Mouse (Mus musculus) mouse trophoblast stem cell (cell line): Measurements from ENCODE around the gene Stmnd1.
"Not testable (repeated sequence)": the region's sequence is repeated elsewhere in the genome, so short reads cannot be mapped to it uniquely, and the experiment has no call there.

ENCODE experiments used
- in situ Hi-C, 2 experiments: fragments of 300-500 bp; cut with MseI, MboI; formaldehyde crosslinking; loops; 2 replicates in 1 of 2; 3 replicates in 1 of 2; pipeline ENCODE4 v1.15.1; 2025

Stmnd1 gene

GRCm38 (mm10) chr13:46273453-46274110 lies at the start of gene Stmnd1:
Gene Stmnd1, plus strand, starts transcription at chr13:46273721.
- in situ Hi-C loops = no loop called here

- in situ Hi-C loops = no loop called here
These were observed 46.6 kb upstream of the Stmnd1 start for GRCm38 (mm10) chr13:46226956-46227355.

GRCm38 (mm10) chr13:46227486-46227885 lies 46.0 kb upstream of the Stmnd1 start:
- in situ Hi-C loops = no loop called here

- in situ Hi-C loops = not testable (repeated sequence)
These were observed 44.8 kb upstream of the Stmnd1 start for GRCm38 (mm10) chr13:46228750-46229149.

DNA sequence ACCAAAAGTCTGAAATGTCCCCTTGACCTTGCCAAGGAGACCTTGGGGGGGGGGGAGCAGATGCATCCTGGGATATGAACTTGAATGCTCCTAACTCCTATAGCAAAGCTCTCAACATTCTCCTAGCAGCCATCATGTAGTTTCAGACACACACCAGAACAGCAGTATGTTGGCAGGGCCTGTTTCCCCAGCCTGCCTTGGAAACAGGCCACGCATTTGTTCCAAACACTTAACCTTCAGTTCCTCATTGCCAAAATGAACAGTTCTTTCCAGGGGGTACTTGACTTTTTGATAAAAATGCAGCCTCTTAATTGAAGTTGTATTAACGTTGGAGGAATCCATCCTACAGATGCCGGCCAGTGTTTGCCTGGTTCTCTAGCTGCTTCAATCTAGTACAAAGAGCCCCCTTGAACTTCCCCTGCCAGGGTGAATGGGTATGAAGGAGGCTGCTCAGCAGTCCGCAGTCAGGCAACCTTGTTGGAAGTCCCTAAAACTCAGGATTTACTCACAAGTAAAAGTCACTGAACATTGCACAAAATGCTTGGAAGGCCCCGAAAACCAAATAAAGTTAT lies 41.9 kb upstream of the Stmnd1 start:
- in situ Hi-C loops = no loop called here

DNA sequence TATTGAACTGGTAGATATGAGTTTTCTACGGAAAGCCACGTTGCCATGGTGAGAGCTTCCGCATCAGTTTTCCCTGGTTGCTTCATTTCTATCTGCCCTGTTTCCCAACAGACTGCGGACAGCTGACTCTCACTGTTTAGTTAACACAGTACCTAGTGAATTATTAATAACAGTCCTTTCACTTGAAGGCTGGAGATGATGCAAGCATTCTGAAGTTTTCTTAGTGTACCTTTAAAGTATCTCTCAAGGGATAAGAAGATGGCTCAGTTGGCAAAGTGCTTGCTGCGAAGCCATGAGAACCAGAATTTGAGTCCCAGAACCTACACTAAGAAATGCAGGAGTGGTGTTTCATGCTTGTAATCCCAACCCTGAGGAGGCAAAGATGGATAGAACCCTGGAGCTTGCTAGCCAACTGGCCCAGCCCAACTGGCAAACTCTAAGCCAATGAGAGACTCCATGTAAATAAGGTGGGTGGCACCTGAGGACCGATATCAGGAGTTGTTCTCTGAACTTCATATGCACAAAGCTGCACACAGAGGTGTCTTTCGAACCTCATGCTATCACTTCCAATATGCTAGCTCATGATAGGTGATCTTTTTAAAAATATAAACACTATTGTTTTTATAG lies 35.7 kb upstream of the Stmnd1 start:
- in situ Hi-C loops = no loop called here

DNA sequence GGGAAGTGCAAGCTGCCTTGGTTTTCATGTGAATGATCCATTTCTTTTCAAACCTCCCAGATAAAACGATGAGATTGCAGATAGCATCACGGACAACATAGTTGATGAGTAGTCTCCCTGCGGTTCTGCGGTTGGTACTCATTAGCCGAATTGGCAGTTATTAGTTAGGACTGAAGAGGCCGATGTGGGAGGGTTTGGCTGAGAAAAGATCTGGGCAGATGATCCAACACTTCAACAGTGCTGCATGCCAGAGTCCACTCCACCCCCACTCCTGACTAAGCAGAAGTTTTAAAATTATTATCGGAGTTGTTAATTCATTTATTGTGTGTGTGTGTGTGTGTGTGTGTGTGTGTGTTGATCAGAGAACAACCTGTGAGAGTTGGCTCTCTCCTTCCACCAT lies 34.7 kb upstream of the Stmnd1 start:
- in situ Hi-C loops = no loop called here

DNA sequence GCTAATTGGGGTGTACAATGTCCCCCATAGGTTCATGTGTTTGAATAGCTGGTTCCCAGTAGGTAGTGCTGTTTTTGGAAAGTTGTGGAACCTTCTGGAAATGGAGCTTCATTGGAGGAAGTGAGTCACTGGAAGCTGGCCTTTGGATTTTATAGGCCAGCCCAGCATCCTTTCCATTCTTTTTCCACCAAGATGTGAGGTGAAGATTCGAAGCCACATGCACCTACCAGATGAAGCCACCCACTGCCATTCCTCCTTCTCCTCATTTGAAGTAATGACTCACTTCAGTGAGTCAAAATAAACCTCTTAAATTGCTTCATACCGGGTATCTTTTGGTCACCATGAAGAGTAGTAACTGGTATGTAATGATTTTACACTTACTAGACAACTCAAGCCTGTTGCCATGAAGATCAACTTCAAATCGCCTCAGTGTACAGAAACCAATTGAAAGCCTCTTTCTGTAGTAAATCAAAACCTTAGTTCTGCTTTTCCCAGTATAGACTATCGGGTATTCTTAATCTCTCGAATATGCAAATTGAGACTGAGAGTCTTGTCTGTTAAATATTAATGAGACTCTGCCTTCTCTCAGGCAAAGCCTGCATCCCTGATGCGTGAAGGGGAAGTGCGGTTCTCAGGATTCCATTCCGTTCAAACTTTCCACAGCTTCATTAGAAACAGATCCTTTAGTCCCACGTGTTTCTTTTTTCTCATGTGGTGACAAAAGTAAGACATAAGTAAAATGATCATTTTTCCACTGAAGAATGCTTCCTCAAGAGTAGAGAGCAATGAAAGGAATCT lies 31.9 kb upstream of the Stmnd1 start:
- in situ Hi-C loops = no loop called here

GRCm38 (mm10) chr13:46253753-46254152 lies 19.8 kb upstream of the Stmnd1 start:
- in situ Hi-C loops = no loop called here

GRCm38 (mm10) chr13:46254171-46254570 lies 19.4 kb upstream of the Stmnd1 start:
- in situ Hi-C loops = no loop called here

- in situ Hi-C loops = no loop called here
These were observed 17.9 kb upstream of the Stmnd1 start for GRCm38 (mm10) chr13:46255616-46256015.

DNA sequence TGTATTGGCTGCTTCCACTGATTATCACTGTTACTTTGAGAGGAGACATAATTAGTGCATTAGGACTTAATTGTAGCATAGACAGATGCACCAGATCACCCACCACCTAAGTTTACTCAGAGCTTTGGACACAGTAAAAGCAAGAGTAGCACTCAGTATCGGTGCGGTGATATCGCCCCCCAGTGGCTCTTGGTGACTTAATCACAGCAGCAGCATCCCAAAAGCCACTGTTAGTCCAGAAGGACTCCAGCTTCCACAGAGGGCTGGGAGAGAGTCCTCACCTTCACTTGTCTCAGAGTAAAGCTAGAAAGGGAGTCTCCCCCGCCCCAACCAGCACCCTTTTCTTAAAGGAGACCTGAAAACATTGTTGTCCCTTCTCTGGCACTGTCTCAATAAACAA lies 15.7 kb upstream of the Stmnd1 start:
- in situ Hi-C loops = no loop called here

DNA sequence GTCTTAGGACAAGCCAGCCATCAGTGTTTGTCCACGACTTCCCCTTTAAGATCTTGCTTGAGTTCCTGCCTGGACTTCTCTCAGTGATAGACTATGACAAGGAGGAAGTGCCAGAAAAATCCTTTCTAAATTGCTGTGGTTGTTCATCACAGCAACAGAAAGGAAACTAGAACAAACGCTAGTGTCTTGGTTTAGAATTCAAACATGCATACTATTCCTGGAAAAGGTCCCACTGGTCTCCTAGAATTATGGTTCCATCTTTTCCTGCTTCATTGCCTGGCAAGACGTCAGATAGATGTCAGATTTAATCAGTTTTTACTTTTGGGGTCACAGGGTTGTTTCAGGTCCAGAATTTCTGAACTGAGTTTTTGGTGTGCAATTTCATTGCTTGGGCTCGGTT lies 14.0 kb upstream of the Stmnd1 start:
- in situ Hi-C loops = no loop called here

DNA sequence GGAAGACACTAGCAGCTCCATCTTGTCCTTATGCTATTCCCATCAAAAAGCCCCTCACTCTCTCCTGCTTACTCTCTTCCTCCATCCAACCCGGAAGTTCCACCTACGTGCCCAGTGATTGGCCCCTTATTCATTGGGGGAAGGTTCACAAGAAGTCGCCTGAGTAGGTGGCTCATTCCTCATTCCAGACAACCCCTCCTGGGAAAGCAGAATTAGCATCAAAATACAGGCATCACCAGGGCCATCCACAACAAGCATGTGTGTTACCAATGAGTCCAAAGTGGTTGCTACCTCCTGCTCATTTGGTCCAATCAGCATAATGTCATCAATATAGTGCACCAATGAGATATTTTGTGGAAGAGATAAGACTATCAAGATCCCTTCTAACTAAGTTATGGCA lies 12.3 kb upstream of the Stmnd1 start:
- in situ Hi-C loops = no loop called here

DNA sequence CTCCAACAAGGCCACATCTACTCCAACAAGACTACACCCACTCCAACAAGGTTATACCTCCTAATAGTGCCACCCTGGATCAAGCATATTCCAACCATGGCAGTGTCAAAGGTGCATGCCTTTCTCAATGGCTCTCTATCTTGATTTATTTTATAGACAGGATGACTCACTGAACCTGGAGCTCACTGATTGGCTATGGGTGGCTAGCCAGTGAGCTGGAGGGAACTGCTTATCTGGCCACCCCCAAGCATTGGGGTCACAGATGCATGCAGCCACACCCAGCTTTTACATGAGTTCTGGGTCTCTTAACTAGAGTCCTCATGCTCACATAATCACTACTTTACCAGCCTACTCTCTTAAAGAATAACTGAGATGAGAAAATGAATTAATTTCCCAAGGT lies 5.7 kb upstream of the Stmnd1 start:
- in situ Hi-C loops = no loop called here

DNA sequence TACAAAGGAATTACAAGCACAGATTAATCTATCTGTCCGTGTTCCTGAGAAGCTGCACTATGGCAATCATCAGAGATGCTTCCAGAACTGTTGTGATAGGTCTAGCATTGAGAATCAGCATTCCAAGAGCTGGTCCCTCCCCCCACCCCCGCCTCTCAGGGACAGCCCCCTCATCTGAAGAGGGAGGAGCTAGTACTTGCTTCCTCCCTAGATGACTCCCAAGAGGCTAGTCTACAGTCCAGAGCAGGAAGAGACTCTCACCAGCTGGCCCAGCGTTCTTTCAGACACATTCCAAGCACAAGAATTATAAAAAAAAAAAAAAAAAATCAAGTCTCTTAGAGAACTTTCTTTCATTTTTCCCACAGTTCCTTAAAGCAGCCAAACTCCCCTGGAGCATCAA lies 5.2 kb upstream of the Stmnd1 start:
- in situ Hi-C loops = no loop called here

DNA sequence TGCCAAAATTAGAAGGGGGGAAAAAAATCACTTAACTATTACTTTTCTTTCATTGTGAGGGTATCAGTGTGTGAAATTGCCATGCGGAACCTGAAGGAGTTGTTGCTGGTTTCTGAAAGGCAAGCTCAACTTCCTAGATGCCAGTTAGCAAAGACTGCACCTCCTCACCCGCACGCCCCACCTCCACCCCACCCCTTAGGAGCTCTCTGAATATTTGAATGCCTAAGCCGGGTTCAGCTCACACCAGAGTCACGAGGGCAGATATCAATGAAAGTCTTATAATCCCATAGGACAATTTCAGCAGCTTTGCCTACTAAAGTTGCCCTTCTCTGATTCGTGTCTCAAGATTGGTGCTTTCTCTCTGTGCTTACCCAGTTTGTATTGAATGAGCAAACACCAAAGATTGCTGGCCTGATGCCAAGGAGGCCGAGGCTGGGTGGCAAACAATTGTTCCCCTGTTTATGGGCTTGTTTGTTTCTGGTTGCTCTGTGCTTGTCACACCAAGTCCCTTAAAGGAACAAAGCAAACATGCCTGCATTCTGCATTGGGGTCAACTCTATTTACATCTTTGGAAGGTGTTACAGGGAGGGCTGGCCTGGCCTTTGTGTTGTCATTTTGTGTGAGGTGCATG lies 4.6 kb upstream of the Stmnd1 start:
- in situ Hi-C loops = no loop called here

DNA sequence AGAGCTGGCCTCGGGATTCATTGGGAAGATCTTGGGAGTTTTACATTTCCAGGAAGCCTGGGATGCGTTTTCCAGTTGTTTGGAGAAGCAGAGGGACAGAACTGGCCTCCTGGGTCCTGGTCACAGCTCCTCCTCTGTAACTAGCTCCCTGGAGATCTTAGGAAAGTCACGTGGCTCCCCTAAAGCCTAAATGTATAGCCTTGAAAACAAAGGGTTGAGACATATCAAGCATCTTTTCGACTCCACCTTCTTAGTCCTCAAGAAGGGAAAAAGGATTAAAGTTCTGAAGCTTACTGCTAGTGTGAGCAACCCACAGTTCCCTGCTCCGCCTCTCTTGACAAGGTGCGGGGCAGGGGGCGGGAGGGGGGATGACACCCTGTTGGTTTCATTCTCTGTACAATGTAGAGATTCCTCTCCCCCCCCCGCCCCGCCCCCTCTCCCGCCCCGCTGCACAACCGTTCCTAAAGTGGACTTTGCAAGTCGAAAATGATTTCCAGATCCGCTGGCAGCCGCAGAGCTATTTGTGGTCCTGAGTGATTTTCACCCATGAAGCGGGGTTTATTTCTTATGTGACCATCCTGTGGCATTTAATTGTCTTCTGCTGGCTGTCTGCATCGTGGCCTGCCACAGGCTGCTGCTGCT lies 589 bp upstream of the Stmnd1 start:
- in situ Hi-C loops = no loop called here

DNA sequence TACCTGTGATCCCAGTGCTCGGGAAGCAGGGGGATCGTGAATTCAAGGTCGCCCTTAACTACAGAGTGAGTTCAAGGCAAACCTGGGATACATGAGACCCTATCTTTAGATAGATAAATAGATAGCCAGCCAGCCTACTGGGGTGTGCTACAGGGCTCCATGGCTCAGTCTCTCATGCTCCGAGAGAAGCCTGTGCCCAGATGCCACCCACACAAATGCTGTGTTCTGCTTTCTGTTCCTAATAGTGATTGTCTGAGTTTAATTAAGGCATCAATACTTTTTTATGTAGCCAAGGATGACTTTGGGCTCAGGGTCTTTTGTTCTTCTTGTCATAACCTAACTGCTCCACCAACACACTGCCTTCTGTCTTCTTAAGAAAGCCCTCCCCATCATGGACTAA lies 2.2 kb downstream of the Stmnd1 start:
- in situ Hi-C loops = no loop called here

DNA sequence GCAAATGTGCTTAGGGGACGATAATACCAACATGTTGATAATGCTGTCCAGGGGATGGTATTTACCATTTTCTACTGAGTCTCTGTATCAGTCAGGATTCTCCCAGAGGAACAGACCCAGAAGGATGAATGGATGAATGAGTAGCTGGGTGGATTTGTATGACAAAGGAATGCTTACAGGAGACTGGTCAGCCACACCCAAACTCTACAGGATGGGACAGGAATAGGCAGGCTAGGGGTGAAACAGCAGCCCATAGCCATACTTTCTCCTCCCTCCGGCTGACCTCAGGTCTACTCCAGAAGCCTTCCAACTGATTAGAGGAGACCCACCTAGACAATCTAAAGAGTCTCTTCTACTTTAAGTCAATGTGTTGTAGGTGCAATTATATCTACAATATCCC lies 9.0 kb downstream of the Stmnd1 start:
- in situ Hi-C loops = no loop called here

- in situ Hi-C loops = no loop called here
These were observed 14.3 kb downstream of the Stmnd1 start for GRCm38 (mm10) chr13:46287801-46288200.

DNA sequence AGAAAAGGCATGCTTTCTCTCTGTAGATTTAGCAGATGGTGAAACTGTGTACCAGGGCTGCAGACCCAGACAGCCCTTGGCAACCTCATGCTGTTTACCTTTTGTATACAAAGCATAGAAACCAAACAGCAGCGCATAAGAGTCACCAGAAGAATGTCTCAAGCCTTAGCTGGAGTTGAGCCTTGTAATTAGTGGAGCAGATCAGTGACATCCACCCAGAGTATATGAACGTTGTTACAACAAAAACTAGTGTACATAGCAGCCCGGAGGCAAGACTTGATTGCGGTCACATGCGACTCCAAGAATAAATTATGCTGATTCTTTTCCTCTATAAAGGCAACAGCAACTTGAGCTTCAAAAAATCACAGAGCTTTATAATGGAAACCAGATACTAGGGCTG lies 14.9 kb downstream of the Stmnd1 start:
- in situ Hi-C loops = no loop called here
